Mouse (Mus musculus) hindbrain, postnatal 0 days (tissue): ENCODE measurements around the gene Surf6. TPM values are rescaled to one million over a fixed set of nuclear protein-coding genes. Genes with fewer than 3 reads are reported as not detected.

Source experiments
- ATAC-seq: fragments of 200-750 bp; cut with Nextera tagmentation; 2 replicates; pipeline ENCODE4 v1.8.0; 2017; ENCODE audit warnings: mild to moderate bottlenecking, moderate TSS enrichment, moderate library complexity
- DNase-seq: peaks from one replicate; pipeline ENCODE4 v3.0.0-alpha.2; 2015; ENCODE audit warnings: low spot score
- H3K27ac ChIP-seq: fragments of 300-500 bp; sonication (generic); 2 replicates; pipeline ENCODE4 v1.5.1; 2014; ENCODE audit warnings: mild to moderate bottlenecking
- H3K27me3 ChIP-seq: fragments of 300-500 bp; sonication (generic); 2 replicates; pipeline ENCODE4 v1.6.1; 2014; ENCODE audit warnings: low read length, mixed read lengths; ENCODE audit not compliant: insufficient read depth
- H3K36me3 ChIP-seq: fragments of 300-500 bp; sonication (generic); 2 replicates; pipeline ENCODE4 v1.6.1; 2014; ENCODE audit warnings: low read length, mixed read lengths; ENCODE audit not compliant: insufficient read depth
- H3K4me1 ChIP-seq: fragments of 300-500 bp; sonication (generic); 2 replicates; pipeline ENCODE4 v1.6.1; 2014; ENCODE audit warnings: antibody characterized with exemption, low read length, mixed read lengths; ENCODE audit not compliant: insufficient read depth
- H3K4me2 ChIP-seq: fragments of 300-500 bp; sonication (generic); 2 replicates; pipeline ENCODE4 v1.6.1; 2014; ENCODE audit warnings: low read depth, mild to moderate bottlenecking, low read length, moderate library complexity, mixed read lengths
- H3K4me3 ChIP-seq: fragments of 300-500 bp; sonication (generic); 2 replicates; pipeline ENCODE4 v1.5.1; 2014; ENCODE audit warnings: low read length
- H3K9ac ChIP-seq: fragments of 300-500 bp; sonication (generic); replicated peaks from 2 replicates; pipeline ENCODE4 v1.6.1; 2014; ENCODE audit warnings: mild to moderate bottlenecking, low read length, moderate library complexity, mixed read lengths
- H3K9me3 ChIP-seq: fragments of 300-500 bp; sonication (generic); 2 replicates; pipeline ENCODE4 v1.6.1; 2016; ENCODE audit warnings: low read length, mixed read lengths
- CTCF ChIP-seq: IDR thresholded peaks from 2 replicates; pipeline ENCODE4 v1.5.1; 2016; ENCODE audit warnings: antibody characterized with exemption, control low read depth, low read depth
- WGBS: fragments of 180-500 bp; shearing (Covaris S2); extraction: QIAGEN DNeasy Blood & Tissue Kit; methylation state at CpG from one replicate; pipeline ENCODE4 v1.1.7; 2014; 5-methylcytosine and 5-hydroxymethylcytosine counted together
- polyA plus RNA-seq: library from polyadenylated mRNA; unstranded; fragments of >200 nt; fragmentation: Nextera tagmentation; extraction: Ambion mirVana; gene quantifications from 2 replicates; pipeline ENCODE4 v1.2.1, GENCODE M21; 2015
- total RNA-seq: library from RNA; depleted of rRNA; stranded (reverse); fragments of >200 nt; gene quantifications from 2 replicates; pipeline ENCODE4 v1.2.3, GENCODE M21; 2014; rRNA removed

Surf6 gene
- total RNA-seq (13.9 and 16.5 TPM in 2 replicates), polyA plus RNA-seq (20.5 and 22.3 TPM in 2 replicates)

DNA sequence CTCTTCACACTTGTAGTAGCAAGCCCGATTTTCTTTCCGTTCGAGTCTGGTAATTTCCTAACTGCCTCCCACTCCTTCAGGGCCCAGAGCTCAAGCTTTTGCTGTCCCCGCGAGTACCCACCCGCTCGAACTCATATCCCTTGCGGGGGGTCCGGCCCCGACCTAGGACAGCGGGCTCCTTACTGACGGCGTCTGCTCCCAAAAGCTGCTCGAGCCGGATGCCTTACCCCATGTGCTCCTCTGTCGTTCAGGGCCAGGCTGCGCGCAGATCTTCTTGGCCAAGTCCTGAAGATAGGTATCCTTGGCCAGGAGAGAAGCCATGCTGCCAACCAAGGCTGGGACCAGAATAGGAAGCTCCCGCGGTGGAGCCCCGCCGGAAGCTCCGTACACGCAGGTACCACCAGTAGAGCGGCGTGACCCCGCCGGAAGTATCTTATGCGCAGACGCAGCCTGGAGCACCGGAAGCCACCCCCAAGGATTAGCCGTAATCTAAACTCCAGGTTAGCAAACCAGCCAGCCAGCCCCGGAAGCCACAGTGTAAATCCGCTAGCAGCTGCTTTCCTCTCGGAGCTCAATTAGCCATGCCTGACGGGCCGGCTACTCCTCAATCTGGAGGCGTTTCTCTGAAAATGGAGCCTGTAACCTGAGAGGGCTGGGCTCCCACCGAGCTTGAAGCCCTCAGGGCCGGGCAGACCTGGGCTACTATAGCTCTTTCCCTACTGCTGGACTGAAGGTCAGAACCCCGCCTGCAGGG is at the start of gene Surf6:
Surf6 (minus strand) TSS at position 413 of the 754 bp plus-strand sequence.
- ATAC-seq (peak; percentile 96), DNase-seq (peak; percentile 98)
- under 1% methylated on average over 41 of the region's 41 CpGs for WGBS
- Histone ChIP-seq H3K4me3 (peak within 1 kb of the TSS; percentile 76), H3K9ac (peak within 1 kb of the TSS; percentile 78), H3K4me1 (peaks cover 12% of the 10 kb centered on the region), H3K27me3 (no peaks in the 10 kb centered on the region), H3K9me3 (no peaks in the 10 kb centered on the region), H3K4me2 (peak within 1 kb of the TSS; percentile 86), H3K36me3 (peaks cover 38% of the 10 kb centered on the region), H3K27ac (peak within 1 kb of the TSS; percentile 89)
- 0 out of 2 replicates have a peak, but pooled peaks have one; percentile 2 for TF ChIP-seq CTCF

DNA sequence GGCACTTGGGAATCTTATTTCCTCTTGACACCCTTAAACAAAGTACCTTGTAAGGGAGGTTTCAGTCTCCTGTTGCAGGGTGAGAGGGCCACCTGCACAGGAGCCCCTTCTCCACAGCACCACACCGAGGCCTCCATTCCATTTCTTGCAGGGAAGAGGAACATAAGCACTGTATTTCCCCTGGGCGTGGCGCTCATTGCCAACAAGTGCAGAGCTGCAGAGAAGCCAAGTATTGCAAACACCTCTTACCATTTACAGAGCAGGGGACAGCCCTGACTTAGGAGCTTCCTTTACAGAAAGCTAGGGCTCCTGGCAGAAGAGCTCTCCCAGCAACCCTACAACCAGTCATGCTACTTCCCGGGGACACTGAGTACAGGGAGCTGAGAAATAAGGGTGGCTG is 49.5 kb upstream of the Surf6 start:
- H3K4me1 ChIP-seq: no peaks in the 10 kb centered on the region
- no peak overlapping the region for H3K9ac ChIP-seq
- TF ChIP-seq CTCF: no peak
- H3K4me3 ChIP-seq: no peak overlapping the region
- peaks cover 41% of the 10 kb centered on the region for H3K36me3 ChIP-seq
- no peak overlapping the region for H3K27ac ChIP-seq
- ATAC-seq: no peak
- no peak for DNase-seq
- H3K27me3 ChIP-seq: no peaks in the 10 kb centered on the region
- WGBS: 94% methylated on average over 4 of the region's 4 CpGs
- H3K9me3 ChIP-seq: no peaks in the 10 kb centered on the region
- H3K4me2 ChIP-seq: no peak overlapping the region

DNA sequence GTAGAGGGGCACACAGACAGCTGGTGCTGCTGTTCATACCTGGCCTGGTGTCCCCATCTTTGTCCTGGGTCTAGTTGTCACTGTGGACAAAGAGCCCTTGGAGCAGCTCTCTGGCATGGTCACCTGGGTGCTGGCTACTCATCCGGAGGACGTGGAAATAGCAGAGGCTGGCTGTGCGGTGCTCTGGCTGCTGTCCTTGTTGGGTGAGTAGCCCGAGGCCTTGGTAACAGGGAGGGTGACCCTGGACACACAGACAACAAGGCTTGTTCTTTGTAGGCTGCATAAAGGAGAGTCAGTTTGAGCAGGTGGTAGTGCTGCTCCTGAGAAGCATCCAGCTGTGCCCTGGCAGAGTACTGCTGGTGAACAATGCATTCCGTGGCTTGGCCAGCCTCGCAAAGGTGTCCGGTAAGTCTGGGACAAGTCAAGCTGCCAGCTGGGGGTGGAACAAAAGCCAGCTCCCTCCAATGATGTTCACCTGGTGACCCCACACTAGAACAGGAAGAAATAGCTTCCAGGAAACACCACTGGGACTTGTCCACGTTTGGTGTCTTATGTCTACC is 48.7 kb upstream of the Surf6 start:
- ATAC-seq (no peak), DNase-seq (no peak)
- Histone ChIP-seq H3K4me1 (no peaks in the 10 kb centered on the region), H3K4me3 (no peak overlapping the region), H3K36me3 (peaks cover 34% of the 10 kb centered on the region; the same call in 1 of the 2 replicates), H3K4me2 (no peak overlapping the region), H3K9me3 (no peaks in the 10 kb centered on the region), H3K27ac (no peak overlapping the region), H3K27me3 (no peaks in the 10 kb centered on the region), H3K9ac (no peak overlapping the region)
- TF ChIP-seq CTCF: no peak
- 79% methylated on average over 8 of the region's 8 CpGs for WGBS

DNA sequence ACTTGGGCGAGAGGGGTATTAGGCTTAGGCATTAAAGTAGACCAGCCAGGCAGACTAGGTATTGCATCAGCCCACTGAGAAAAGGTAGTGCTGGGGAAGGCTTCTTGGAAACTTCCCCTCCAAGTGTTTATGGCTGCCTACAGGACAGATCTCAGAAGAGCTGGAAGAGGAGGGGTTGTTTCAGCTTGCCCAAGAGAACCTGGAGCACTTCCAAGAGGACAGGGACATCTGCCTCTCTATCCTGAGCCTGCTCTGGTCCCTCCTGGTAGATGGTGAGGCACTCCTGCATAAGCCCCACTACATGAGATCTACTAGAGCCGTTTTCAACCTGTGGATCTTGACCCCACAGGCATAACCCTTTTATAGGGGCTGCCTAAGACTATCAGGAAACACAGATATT is 47.7 kb upstream of the Surf6 start:
- peaks cover 23% of the 10 kb centered on the region; the same call in 1 of the 2 replicates for H3K36me3 ChIP-seq

DNA sequence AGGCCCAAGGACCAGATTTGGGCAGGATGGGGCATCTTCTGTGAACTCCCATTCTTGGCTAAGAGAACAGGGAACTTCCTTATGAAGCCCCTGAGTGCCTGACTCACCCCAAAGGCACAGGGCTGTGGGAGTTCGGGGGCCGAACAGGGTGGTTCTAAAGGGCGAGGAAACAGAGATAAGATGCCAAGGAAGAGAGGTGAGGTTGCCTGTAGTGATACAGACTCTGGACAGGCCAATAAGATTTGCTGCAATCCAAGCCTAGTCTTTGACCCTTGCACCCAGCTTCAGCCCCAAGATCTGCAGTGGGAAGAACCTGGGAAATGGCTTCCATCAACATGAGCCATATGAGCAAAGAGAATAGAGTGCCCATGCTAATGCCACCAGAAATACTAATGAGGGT is 40.6 kb upstream of the Surf6 start:
- Histone ChIP-seq H3K27me3 (no peaks in the 10 kb centered on the region), H3K27ac (no peak overlapping the region), H3K4me3 (no peak overlapping the region), H3K9me3 (no peaks in the 10 kb centered on the region), H3K4me1 (no peaks in the 10 kb centered on the region), H3K4me2 (no peak overlapping the region), H3K36me3 (no peaks in the 10 kb centered on the region), H3K9ac (no peak overlapping the region)
- 88% methylated on average over 3 of the region's 3 CpGs for WGBS
- TF ChIP-seq CTCF: no peak
- no peak for DNase-seq
- ATAC-seq: no peak

More for the DNA sequence above, 47.7 kb upstream of the Surf6 start:
- H3K9ac ChIP-seq: no peak overlapping the region
- no peak overlapping the region for H3K27ac ChIP-seq
- no peaks in the 10 kb centered on the region for H3K4me1 ChIP-seq
- no peaks in the 10 kb centered on the region for H3K27me3 ChIP-seq
- H3K4me3 ChIP-seq: no peak overlapping the region
- H3K9me3 ChIP-seq: no peaks in the 10 kb centered on the region
- no peak for ATAC-seq
- no peak for DNase-seq
- TF ChIP-seq CTCF: no peak
- 92% methylated on average over 2 of the region's 2 CpGs for WGBS
- no peak overlapping the region for H3K4me2 ChIP-seq

DNA sequence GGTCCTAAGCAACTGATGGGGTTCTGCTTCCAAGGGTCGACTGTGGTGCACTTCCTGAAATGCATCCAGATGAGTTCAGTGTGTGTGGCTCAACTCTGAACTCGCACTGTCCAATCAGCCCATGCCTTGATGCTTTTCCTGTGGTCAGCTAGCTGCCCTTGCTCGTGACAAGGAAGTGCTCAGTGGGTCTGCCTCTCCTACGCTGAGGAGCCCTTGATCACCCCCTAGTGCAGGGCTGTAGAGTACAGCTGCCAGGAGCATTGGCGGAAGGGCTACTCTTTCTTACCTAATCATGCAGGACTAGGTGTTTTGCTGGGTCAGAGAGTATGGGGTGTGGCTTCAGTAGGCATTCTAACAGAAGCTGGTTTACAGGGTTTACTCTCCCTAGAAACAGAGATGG is 38.9 kb upstream of the Surf6 start:
- Histone ChIP-seq H3K4me2 (no peak overlapping the region), H3K4me3 (no peak overlapping the region), H3K27ac (no peak overlapping the region), H3K9ac (no peak overlapping the region), H3K4me1 (no peaks in the 10 kb centered on the region), H3K36me3 (no peaks in the 10 kb centered on the region), H3K27me3 (no peaks in the 10 kb centered on the region), H3K9me3 (no peaks in the 10 kb centered on the region)
- TF ChIP-seq CTCF: no peak
- DNase-seq: no peak
- WGBS: 47% methylated on average over 5 of the region's 5 CpGs
- no peak for ATAC-seq

DNA sequence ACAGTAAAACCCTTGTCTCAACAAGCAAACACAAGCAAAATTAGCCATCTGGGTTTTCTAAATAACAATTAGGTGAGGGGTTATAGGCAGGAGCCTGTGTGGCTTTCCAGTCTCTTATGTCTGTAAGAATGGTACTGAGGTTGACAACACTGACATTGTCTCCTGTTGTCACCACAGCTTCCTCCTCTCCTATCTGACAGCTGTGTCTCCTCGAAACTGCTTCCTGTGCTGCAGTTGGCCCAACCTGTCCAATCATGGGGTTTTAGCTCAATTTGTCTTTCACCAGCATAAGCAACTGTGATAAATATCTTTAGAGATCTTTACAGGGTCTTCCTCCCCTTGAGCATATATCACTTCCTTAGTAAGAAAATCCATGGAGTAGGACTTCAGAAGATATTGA is 33.7 kb upstream of the Surf6 start:
- ATAC-seq: no peak
- no peak overlapping the region for H3K4me2 ChIP-seq
- no peaks in the 10 kb centered on the region for H3K9me3 ChIP-seq
- no peaks in the 10 kb centered on the region for H3K27me3 ChIP-seq
- H3K4me3 ChIP-seq: no peak overlapping the region
- DNase-seq: no peak
- no peak for TF ChIP-seq CTCF
- no peaks in the 10 kb centered on the region for H3K36me3 ChIP-seq
- H3K4me1 ChIP-seq: peaks cover 8% of the 10 kb centered on the region; the same call in 1 of the 2 replicates
- no peak overlapping the region for H3K9ac ChIP-seq
- WGBS: 68% methylated on average over 1 of the region's 1 CpGs
- H3K27ac ChIP-seq: no peak overlapping the region
